Mouse (Mus musculus): ENCODE data around the gene Cnbd2. TPM values are rescaled to one million over a fixed set of nuclear protein-coding genes. Genes with fewer than 3 reads are reported as not detected.

Cnbd2 gene
- polyA plus RNA-seq, 1 experiment from 2014 or later: 6.5 TPM

DNA sequence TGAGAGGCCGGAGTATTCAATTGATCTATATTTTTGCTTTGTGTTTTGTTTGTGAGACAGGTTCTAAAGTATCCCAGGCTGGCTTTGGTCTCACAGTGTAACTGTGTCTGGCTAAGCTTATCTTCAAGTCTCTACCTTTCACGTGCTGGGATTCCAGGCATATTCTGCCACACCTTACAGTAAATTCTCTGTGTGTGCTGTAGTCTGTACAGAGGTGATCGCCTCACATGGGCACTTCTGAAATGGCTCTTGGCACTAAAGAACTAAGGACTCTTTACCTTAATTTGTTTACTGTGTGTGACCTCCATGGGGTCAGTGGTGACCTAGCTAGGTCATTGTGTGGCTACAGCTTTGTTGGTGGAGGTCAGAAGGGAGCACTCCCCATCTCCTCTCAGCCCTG lies 15.9 kb upstream of the Cnbd2 start:
- peaks cover 81% of the 10 kb centered on the region for H3K36me3 ChIP-seq
- no peak for ATAC-seq (ENCODE audit: low FRiP score, low read depth)
- no peaks in the 10 kb centered on the region for H3K9me3 ChIP-seq

DNA sequence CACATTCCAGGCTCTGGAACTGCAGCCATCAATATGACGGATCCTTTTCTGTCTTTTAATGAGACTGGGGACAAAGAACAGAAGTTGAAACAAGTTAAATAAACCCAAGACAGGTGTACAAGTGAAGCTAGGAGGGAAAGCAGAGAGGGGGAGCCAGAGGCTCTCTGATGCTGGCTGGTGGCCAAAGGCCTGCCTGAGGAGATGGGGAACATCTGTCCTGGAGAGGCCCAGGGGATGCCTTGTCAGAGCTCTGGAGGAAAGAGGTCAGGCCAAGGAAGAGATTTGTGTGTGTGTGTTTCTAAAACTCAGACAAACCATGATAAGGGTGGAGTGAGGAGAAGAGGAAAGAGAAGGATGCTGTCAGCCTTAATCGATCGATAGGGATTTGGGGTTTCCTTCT lies 14.4 kb upstream of the Cnbd2 start:
- ATAC-seq (ENCODE audit: low FRiP score, low read depth): no peak
- Histone ChIP-seq H3K4me1 (no peaks in the 10 kb centered on the region), H3K27ac (no peak overlapping the region), H3K36me3 (peaks cover 84% of the 10 kb centered on the region), H3K4me3 (no peak overlapping the region), H3K27me3 (replicated peaks) (no peaks in the 10 kb centered on the region), H3K9me3 (no peaks in the 10 kb centered on the region), H3K9ac (no peak overlapping the region), H3K4me2 (replicated peaks) (no peak overlapping the region)
- 92% methylated on average over 3 of the region's 3 CpGs for WGBS

More for the DNA sequence above, 15.9 kb upstream of the Cnbd2 start:
- Histone ChIP-seq H3K4me3 (no peak overlapping the region), H3K4me2 (replicated peaks) (no peak overlapping the region), H3K27ac (no peak overlapping the region), H3K9ac (no peak overlapping the region), H3K4me1 (no peaks in the 10 kb centered on the region), H3K27me3 (replicated peaks) (no peaks in the 10 kb centered on the region)
- WGBS: 92% methylated on average over 3 of the region's 3 CpGs

DNA sequence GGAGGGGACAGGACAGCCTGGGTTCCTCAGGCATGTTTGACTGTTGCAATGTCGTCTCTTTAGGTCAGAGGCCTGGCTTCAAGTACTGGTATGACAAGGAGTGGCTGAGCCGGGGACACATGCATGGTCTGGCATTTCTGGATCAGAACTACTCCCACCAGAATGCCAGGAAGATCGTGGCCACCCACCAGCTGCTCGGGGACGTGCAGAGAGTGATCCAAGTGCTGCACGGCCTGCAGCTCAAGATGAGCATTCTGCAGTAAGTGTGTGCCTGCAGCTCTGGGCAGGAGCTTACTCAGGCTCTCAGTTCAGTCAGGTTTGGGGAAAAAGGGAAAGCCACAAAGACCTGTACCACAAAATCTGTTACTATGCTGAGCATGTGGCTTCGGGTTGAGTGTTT lies 13.6 kb upstream of the Cnbd2 start:
- H3K4me1 ChIP-seq: no peaks in the 10 kb centered on the region
- H3K27ac ChIP-seq: no peak overlapping the region
- H3K27me3 ChIP-seq (replicated peaks): no peaks in the 10 kb centered on the region
- H3K4me2 ChIP-seq (replicated peaks): no peak overlapping the region
- no peaks in the 10 kb centered on the region for H3K9me3 ChIP-seq
- H3K4me3 ChIP-seq: no peak overlapping the region
- H3K9ac ChIP-seq: no peak overlapping the region
- no peak for ATAC-seq (ENCODE audit: low FRiP score, low read depth)
- WGBS: 90% methylated on average over 7 of the region's 7 CpGs
- peaks cover 82% of the 10 kb centered on the region for H3K36me3 ChIP-seq

- Histone ChIP-seq H3K27me3 (replicated peaks) (no peaks in the 10 kb centered on the region), H3K4me2 (replicated peaks) (no peak overlapping the region), H3K4me1 (no peaks in the 10 kb centered on the region), H3K36me3 (peaks cover 70% of the 10 kb centered on the region), H3K27ac (no peak overlapping the region), H3K4me3 (no peak overlapping the region), H3K9me3 (no peaks in the 10 kb centered on the region), H3K9ac (no peak overlapping the region)
- no peak for ATAC-seq (ENCODE audit: low FRiP score, low read depth)
- 90% methylated on average over 4 of the region's 4 CpGs for WGBS
These were observed 10.0 kb upstream of the Cnbd2 start for GRCm38 (mm10) chr2:156302063-156302462.

GRCm38 (mm10) chr2:156304351-156304750 lies 7.7 kb upstream of the Cnbd2 start:
- no peaks in the 10 kb centered on the region for H3K9me3 ChIP-seq
- ATAC-seq (ENCODE audit: low FRiP score, low read depth): no peak

DNA sequence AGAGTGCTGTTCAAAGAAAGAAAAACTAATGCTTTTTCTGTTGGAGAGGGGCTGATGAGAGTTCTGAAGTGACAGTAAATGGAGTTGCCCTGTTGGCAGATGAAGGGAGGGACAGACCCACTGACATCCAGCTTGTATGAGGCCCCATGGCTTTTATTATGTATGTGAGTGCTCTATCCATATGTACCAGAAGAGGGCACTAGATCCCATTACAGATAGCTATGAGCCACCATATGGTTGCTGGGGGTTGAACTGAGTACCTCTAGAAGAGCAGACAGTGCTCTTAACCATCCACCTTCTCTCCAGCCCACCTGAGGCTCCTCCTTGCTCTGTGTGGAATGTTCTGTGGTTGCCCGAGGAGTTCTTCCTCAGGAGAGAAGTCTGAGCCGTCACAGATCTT lies 6.3 kb upstream of the Cnbd2 start:
- H3K4me2 ChIP-seq (replicated peaks): no peak overlapping the region
- H3K27me3 ChIP-seq (replicated peaks): no peaks in the 10 kb centered on the region
- no peak overlapping the region for H3K4me3 ChIP-seq
- H3K36me3 ChIP-seq: peaks cover 47% of the 10 kb centered on the region
- 92% methylated on average over 2 of the region's 2 CpGs for WGBS
- no peaks in the 10 kb centered on the region for H3K9me3 ChIP-seq
- H3K9ac ChIP-seq: no peak overlapping the region
- no peak for ATAC-seq (ENCODE audit: low FRiP score, low read depth)
- H3K27ac ChIP-seq: no peak overlapping the region
- H3K4me1 ChIP-seq: no peaks in the 10 kb centered on the region

More at GRCm38 (mm10) chr2:156304351-156304750, 7.7 kb upstream of the Cnbd2 start:
- Histone ChIP-seq H3K4me2 (replicated peaks) (no peak overlapping the region), H3K9ac (no peak overlapping the region), H3K27me3 (replicated peaks) (no peaks in the 10 kb centered on the region), H3K36me3 (peaks cover 57% of the 10 kb centered on the region), H3K27ac (no peak overlapping the region), H3K4me1 (no peaks in the 10 kb centered on the region), H3K4me3 (no peak overlapping the region)
- 97% methylated on average over 4 of the region's 4 CpGs for WGBS

DNA sequence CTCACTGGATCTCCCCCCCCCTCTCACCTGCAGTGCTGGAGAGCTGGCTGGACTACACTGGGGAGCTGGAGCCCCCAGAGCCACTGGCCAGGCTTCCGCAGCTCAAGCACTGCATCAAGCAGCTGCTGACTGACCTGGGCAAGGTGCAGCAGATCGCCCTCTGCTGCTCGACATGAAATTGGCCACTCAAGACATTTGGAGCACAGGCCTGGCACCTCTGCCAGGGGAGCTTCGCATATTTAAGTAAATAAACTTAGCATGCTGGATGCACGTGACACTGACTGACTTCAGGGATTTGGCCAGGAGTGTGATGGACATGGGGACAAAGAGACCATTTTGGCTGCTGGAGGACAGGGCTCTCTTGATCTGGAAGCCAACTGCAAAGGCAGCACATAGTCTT lies 4.8 kb upstream of the Cnbd2 start:
- Histone ChIP-seq H3K9me3 (no peaks in the 10 kb centered on the region), H3K9ac (no peak overlapping the region), H3K27me3 (replicated peaks) (no peaks in the 10 kb centered on the region), H3K4me3 (no peak overlapping the region), H3K36me3 (peaks cover 38% of the 10 kb centered on the region), H3K4me1 (no peaks in the 10 kb centered on the region; the same call in 1 of the 2 replicates), H3K27ac (no peak overlapping the region), H3K4me2 (replicated peaks) (no peak overlapping the region)
- 70% methylated on average over 5 of the region's 5 CpGs for WGBS
- no peak for ATAC-seq (ENCODE audit: low FRiP score, low read depth)

DNA sequence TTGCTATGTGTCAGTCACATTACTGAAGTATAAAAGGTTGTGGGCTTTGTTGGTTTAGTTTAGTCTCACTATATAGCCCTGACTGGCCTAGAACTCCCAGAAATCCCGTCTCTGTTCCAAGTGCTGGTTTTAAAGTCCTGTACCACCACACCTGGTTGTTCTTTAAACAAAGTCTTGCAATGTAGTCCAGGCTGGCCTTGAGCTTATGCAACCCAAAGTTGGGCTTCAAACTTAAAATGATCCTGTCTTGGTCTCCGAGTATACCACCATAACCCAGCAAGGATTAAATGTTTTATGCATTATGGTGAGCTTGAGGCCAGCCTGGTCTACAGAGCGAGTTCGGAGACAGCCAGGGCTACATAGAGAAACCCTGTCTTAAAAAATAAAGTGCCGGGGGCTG lies 2.2 kb upstream of the Cnbd2 start:
- Histone ChIP-seq H3K9me3 (no peaks in the 10 kb centered on the region), H3K4me2 (replicated peaks) (no peak overlapping the region), H3K4me1 (peaks cover 5% of the 10 kb centered on the region), H3K4me3 (no peak overlapping the region), H3K27ac (no peak overlapping the region), H3K36me3 (peaks cover 21% of the 10 kb centered on the region), H3K27me3 (replicated peaks) (no peaks in the 10 kb centered on the region), H3K9ac (no peak overlapping the region)
- ATAC-seq (ENCODE audit: low FRiP score, low read depth): no peak
- whole genome bisulfite sequencing: 94% methylated on average over 5 of the region's 5 CpGs

- H3K27ac ChIP-seq: no peak overlapping the region
These were observed 1.6 kb upstream of the Cnbd2 start for GRCm38 (mm10) chr2:156310455-156310854.

DNA sequence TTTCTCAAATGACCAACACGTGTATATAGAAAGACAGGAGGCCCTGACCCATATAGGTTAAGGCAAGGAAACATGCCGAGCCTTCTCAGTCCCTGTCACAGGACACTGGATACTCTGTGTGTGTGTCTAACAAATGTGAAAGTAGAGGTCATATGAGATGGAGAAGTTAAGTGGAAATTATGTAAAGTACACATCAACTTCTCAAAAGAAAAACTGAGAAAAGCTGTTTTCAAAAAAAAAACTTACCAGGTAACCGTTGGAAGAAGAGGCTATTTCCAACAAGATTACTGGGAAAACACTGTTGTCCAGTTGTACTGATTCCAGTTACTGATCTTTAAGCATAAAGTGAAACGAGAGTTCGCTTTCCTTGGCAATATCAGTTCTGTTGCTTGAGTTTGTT lies 1.2 kb upstream of the Cnbd2 start:
- Histone ChIP-seq H3K27me3 (replicated peaks) (no peaks in the 10 kb centered on the region), H3K4me2 (replicated peaks) (peak overlapping the region; percentile 77), H3K27ac (no peak overlapping the region), H3K4me1 (peaks cover 5% of the 10 kb centered on the region), H3K9ac (no peak overlapping the region), H3K4me3 (no peak overlapping the region), H3K9me3 (no peaks in the 10 kb centered on the region), H3K36me3 (peaks cover 17% of the 10 kb centered on the region; the same call in 1 of the 2 replicates)
- WGBS: 93% methylated on average over 5 of the region's 5 CpGs
- ATAC-seq (ENCODE audit: low FRiP score, low read depth): no peak

More at GRCm38 (mm10) chr2:156310455-156310854, 1.6 kb upstream of the Cnbd2 start:
- WGBS: 93% methylated on average over 5 of the region's 5 CpGs
- H3K27me3 ChIP-seq (replicated peaks): no peaks in the 10 kb centered on the region
- peaks cover 18% of the 10 kb centered on the region; the same call in 1 of the 2 replicates for H3K36me3 ChIP-seq
- no peak overlapping the region for H3K4me2 ChIP-seq (replicated peaks)
- H3K9ac ChIP-seq: no peak overlapping the region
- no peaks in the 10 kb centered on the region for H3K9me3 ChIP-seq
- peaks cover 5% of the 10 kb centered on the region for H3K4me1 ChIP-seq
- no peak overlapping the region for H3K4me3 ChIP-seq
- ATAC-seq (ENCODE audit: low FRiP score, low read depth): no peak

GRCm38 (mm10) chr2:156311441-156311840 lies 658 bp upstream of the Cnbd2 start:
- Histone ChIP-seq H3K9me3 (no peaks in the 10 kb centered on the region), H3K4me1 (peaks cover 5% of the 10 kb centered on the region), H3K4me2 (replicated peaks) (peak overlapping the region; percentile 77), H3K4me3 (peak overlapping the region; percentile 90), H3K27ac (peak overlapping the region; percentile 93; the same call in 1 of the 2 replicates), H3K36me3 (peaks cover 17% of the 10 kb centered on the region; the same call in 1 of the 2 replicates), H3K27me3 (replicated peaks) (no peaks in the 10 kb centered on the region), H3K9ac (peak overlapping the region; percentile 94)
- WGBS: 26% methylated on average over 8 of the region's 8 CpGs
- no peak for ATAC-seq (ENCODE audit: low FRiP score, low read depth)

DNA sequence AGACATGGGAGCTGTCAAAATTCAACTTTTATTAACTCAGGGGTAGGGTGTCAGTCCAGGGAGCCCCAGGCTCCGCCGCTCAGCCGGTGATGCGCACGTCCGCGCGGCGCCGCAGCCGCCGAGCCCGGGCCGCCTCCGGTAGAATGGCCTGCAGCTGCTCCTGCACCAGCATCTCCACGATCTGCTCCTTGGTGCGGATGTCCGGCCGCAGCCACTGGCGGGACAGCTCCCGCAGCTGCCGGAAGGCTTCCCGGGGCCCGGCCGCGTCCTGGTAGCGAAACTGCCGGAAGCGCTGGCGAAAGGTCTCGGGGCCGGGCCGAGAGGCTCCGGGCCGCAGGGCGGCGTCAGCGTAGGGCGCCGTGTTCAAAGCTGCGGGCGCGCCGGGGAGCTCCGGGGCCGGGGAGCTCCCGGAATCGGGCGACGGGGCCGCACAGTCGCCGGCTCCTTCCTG lies 233 bp upstream of the Cnbd2 start:
- Histone ChIP-seq H3K9me3 (no peaks in the 10 kb centered on the region), H3K4me1 (peaks cover 5% of the 10 kb centered on the region), H3K9ac (peak overlapping the region; percentile 94), H3K36me3 (peaks cover 16% of the 10 kb centered on the region; the same call in 1 of the 2 replicates), H3K27ac (peak overlapping the region; percentile 93), H3K4me2 (replicated peaks) (peak overlapping the region; percentile 77), H3K4me3 (peak overlapping the region; percentile 90), H3K27me3 (replicated peaks) (no peaks in the 10 kb centered on the region)
- peak; percentile 60 for ATAC-seq (ENCODE audit: low FRiP score, low read depth)
- WGBS: under 1% methylated on average over 49 of the region's 53 CpGs

DNA sequence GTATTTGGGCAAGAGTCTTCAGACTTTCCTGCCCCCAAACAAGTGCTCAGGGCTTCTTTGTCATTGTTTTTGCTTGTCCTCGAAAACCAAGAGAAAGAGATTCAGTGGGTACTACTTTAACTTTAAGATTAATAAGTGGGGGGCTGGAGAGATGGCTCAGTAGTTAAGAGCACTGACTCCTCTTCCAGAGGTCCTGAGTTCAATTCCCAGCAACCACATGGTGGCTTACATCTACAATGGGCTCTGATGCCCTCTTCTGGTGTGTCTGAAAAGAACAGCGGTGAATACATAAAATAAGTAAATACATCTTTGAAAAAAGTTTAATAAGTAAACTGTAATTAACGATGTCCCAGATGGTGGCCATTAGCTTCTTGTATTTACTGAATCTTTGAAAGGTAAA lies 1.1 kb downstream of the Cnbd2 start:
- Histone ChIP-seq H3K36me3 (peaks cover 7% of the 10 kb centered on the region; the same call in 1 of the 2 replicates), H3K9me3 (no peaks in the 10 kb centered on the region), H3K4me1 (peaks cover 5% of the 10 kb centered on the region), H3K4me3 (peak overlapping the region; percentile 90), H3K27ac (no peak overlapping the region), H3K27me3 (replicated peaks) (no peaks in the 10 kb centered on the region), H3K9ac (peak overlapping the region; percentile 94; the same call in 1 of the 2 replicates), H3K4me2 (replicated peaks) (peak overlapping the region; percentile 77)
- no peak for ATAC-seq (ENCODE audit: low FRiP score, low read depth)
- 55% methylated on average over 3 of the region's 3 CpGs for WGBS
